Mouse (Mus musculus): ENCODE data around the gene Yipf6. TPM values are rescaled to one million over a fixed set of nuclear protein-coding genes. Genes with fewer than 3 reads are reported as not detected.

Yipf6 gene
- total RNA-seq, 2 experiments from 2014 or later: 26.0 to 26.4 TPM

Other genes starting within 250 kb of the Yipf6 start
- gene Ophn1, start 45.3 kb upstream of the Yipf6 start, total RNA-seq (2021): 10 to 100 TPM; 10.9 to 12.2 TPM
- gene Stard8, start 66.9 kb downstream of the Yipf6 start, total RNA-seq (2021): 10 to 100 TPM; 34.0 to 40.9 TPM
- gene Efnb1, start 199.8 kb downstream of the Yipf6 start, total RNA-seq (2021): 10 to 100 TPM; 29.9 to 33.3 TPM

Measured in heart, postnatal 10 days (tissue).